Mouse (Mus musculus) olfactory bulb, adult 2 months (tissue): ENCODE measurements around the gene Pld5.

ENCODE experiments used
- CTCF ChIP-seq: fragments of 200-500 bp; IDR thresholded peaks from 2 replicates; pipeline ENCODE4 v1.5.1; 2012; ENCODE audit warnings: low read depth, mild to moderate bottlenecking, low read length, moderate library complexity; ENCODE audit not compliant: insufficient read depth
- POLR2A ChIP-seq: fragments of 200-500 bp; IDR thresholded peaks from 2 replicates; pipeline ENCODE4 v1.6.1; 2012; ENCODE audit warnings: mild to moderate bottlenecking, low read depth, low read length, moderate library complexity; ENCODE audit not compliant: insufficient read depth

- no peak for TF ChIP-seq POLR2A
- TF ChIP-seq CTCF = no peak
These were observed 277.9 kb downstream of the Pld5 start for GRCm38 (mm10) chr1:175997076-175997651.
